In genomic region chr10:76493527-76493926, GRCm38 (mm10) we compare ENCODE assay signal across 22 mouse cellular contexts. TPM values are rescaled to one million over a fixed set of nuclear protein-coding genes. Genes with fewer than 3 reads are reported as not detected.
DNase-seq lines count a peak whose midpoint lies in the region; ATAC-seq lines count a peak whose summit lies in the region.
"Had no signal": no experiment of that assay in that cellular context is flagged by ENCODE, and none has a peak within 500 bp of the region (broad histone marks: within the 10 kb centered on the region; RNA-seq: fewer than 3 reads in every experiment).

No protein-coding gene starts in this region.

- peaks cover 93% of the 10 kb centered on the region for H3K36me3 ChIP-seq in megakaryocyte, embryonic 14.5 days (replicated peaks; ENCODE audit: low read length)
- H3K36me3 ChIP-seq in liver, embryonic 13.5 days, result peaks cover 87% of the 10 kb centered on the region
- peaks cover 95% of the 10 kb centered on the region for H3K36me3 ChIP-seq in hindbrain, embryonic 10.5 days

- WGBS in liver, embryonic 13.5 days (ENCODE audit: insufficient replicate concordance), result 53% methylated on average over 1 of the region's 1 CpGs
- WGBS in hindbrain, embryonic 10.5 days, result 84% methylated on average over 1 of the region's 1 CpGs

- no peaks in the 10 kb centered on the region for H3K9me3 ChIP-seq in megakaryocyte, embryonic 14.5 days
- H3K9me3 ChIP-seq in liver, embryonic 13.5 days (replicated peaks), result no peaks in the 10 kb centered on the region
- no peaks in the 10 kb centered on the region for H3K9me3 ChIP-seq in hindbrain, embryonic 10.5 days
- H3K9me3 ChIP-seq: heart, embryonic 13.5 days; midbrain, embryonic 15.5 days had no signal

- H3K27ac ChIP-seq in liver, embryonic 13.5 days, result no peak overlapping the region
- H3K27ac ChIP-seq in hindbrain, embryonic 10.5 days, result no peak overlapping the region
- H3K27ac ChIP-seq: heart, embryonic 13.5 days; kidney, postnatal 0 days; midbrain, embryonic 15.5 days had no signal

- no peak overlapping the region for H3K9ac ChIP-seq in liver, embryonic 13.5 days
- H3K9ac ChIP-seq: forebrain, postnatal 0 days; heart, embryonic 13.5 days; midbrain, embryonic 15.5 days had no signal

- intact Hi-C loops in gastrocnemius, postnatal 14 days (cut with DNase I; ENCODE audit: low total_unique reads), result no loop called here

- ATAC-seq in megakaryocyte, adult 5-6 weeks (ENCODE audit: poor library complexity, severe bottlenecking), result no peak
- peak; percentile 84 for ATAC-seq in liver, embryonic 13.5 days (ENCODE audit: low read depth)
- ATAC-seq: forebrain, postnatal 0 days; midbrain, embryonic 15.5 days had no signal

- no peak overlapping the region for H3K4me2 ChIP-seq in liver, embryonic 13.5 days
- H3K4me2 ChIP-seq: heart, embryonic 13.5 days; midbrain, embryonic 15.5 days had no signal

- H3K4me1 ChIP-seq in megakaryocyte, embryonic 14.5 days, result peaks cover 50% of the 10 kb centered on the region
- H3K4me1 ChIP-seq in liver, embryonic 13.5 days (replicated peaks), result peaks cover 31% of the 10 kb centered on the region
- H3K4me1 ChIP-seq in hindbrain, embryonic 10.5 days (replicated peaks), result no peaks in the 10 kb centered on the region
- H3K4me1 ChIP-seq: midbrain, embryonic 15.5 days had no signal

- no peaks in the 10 kb centered on the region for H3K27me3 ChIP-seq in megakaryocyte, embryonic 14.5 days (replicated peaks)
- no peaks in the 10 kb centered on the region for H3K27me3 ChIP-seq in liver, embryonic 13.5 days
- no peaks in the 10 kb centered on the region for H3K27me3 ChIP-seq in hindbrain, embryonic 10.5 days (ENCODE audit: insufficient read depth, poor library complexity, severe bottlenecking)
- H3K27me3 ChIP-seq: heart, embryonic 13.5 days; midbrain, embryonic 15.5 days had no signal

- peak; percentile 39 for DNase-seq in ZHBTc4 (ENCODE audit: low read depth, low spot score)
- DNase-seq in liver, embryonic 13.5 days, result peak; percentile 28
- no peak for DNase-seq in kidney, adult 8-10 months
- DNase-seq in gastrocnemius, postnatal 14 days, result no peak
- DNase-seq in hindbrain, embryonic 10.5 days (ENCODE audit: low spot score), result no peak
- DNase-seq: adrenal gland, postnatal 10 days; cerebellum, postnatal 10 days; forebrain, postnatal 0 days; gastrocnemius, postnatal 10 days; lung, postnatal 4 days; right cerebral cortex, postnatal 14 days; thymus, adult 18-20 months had no signal

- H3K4me3 ChIP-seq in megakaryocyte, embryonic 14.5 days (replicated peaks), result peak overlapping the region; percentile 8
- H3K4me3 ChIP-seq in liver, embryonic 13.5 days (replicated peaks), result no peak overlapping the region
- no peak overlapping the region for H3K4me3 ChIP-seq in hindbrain, embryonic 10.5 days
- H3K4me3 ChIP-seq: heart, embryonic 13.5 days; midbrain, embryonic 15.5 days had no signal

RNA-seq across cellular contexts. Expression of gene Ybey, which starts 24.6 kb away (rescaled TPM):
- 0.74 TPM in 1 of 2 replicates, not detected in the other for polyA plus RNA-seq in megakaryocyte, embryonic 14.5 days (2012; ENCODE audit: insufficient read depth, low replicate concordance)
- total RNA-seq in megakaryocyte, adult 5-6 weeks (2015), result 0.96 and 1.6 TPM in 2 replicates
- total RNA-seq in megakaryocyte, adult 5-6 weeks (2017), result 3.6 and 4.2 TPM in 2 replicates
- 3.3 and 4.2 TPM in 2 replicates for polyA plus RNA-seq in liver, embryonic 13.5 days (2015; fragmentation: Nextera tagmentation; extraction: Ambion mirVana)
- 1 to 10 TPM; 3.5 to 3.8 TPM for total RNA-seq in gastrocnemius, postnatal 14 days (2021)
- polyA plus RNA-seq in hindbrain, embryonic 10.5 days (2016; fragmentation: Nextera tagmentation; extraction: Ambion mirVana), result 8.7 and 10.1 TPM in 2 replicates

RNA-seq across cellular contexts. Expression of gene Mcm3ap, which starts 24.8 kb away (rescaled TPM):
- 4.7 and 33.6 TPM in 2 replicates for polyA plus RNA-seq in megakaryocyte, embryonic 14.5 days (2012; ENCODE audit: insufficient read depth, low replicate concordance)
- total RNA-seq in megakaryocyte, adult 5-6 weeks (2015), result 41.9 and 51.0 TPM in 2 replicates
- 51.5 and 56.8 TPM in 2 replicates for total RNA-seq in megakaryocyte, adult 5-6 weeks (2017)
- polyA plus RNA-seq in liver, embryonic 13.5 days (2015; fragmentation: Nextera tagmentation; extraction: Ambion mirVana), result 25.2 and 26.5 TPM in 2 replicates
- 10 to 100 TPM; 21.4 to 22.2 TPM for total RNA-seq in gastrocnemius, postnatal 14 days (2021)
- polyA plus RNA-seq in hindbrain, embryonic 10.5 days (2016; fragmentation: Nextera tagmentation; extraction: Ambion mirVana), result 72.0 and 74.4 TPM in 2 replicates

RNA-seq across cellular contexts. Expression of gene Lss, which starts 37.9 kb away (rescaled TPM):
- polyA plus RNA-seq in megakaryocyte, embryonic 14.5 days (2012; ENCODE audit: insufficient read depth, low replicate concordance), result 13.1 and 30.8 TPM in 2 replicates
- total RNA-seq in megakaryocyte, adult 5-6 weeks (2015), result 0.98 and 2.1 TPM in 2 replicates
- 1.7 and 2.5 TPM in 2 replicates for total RNA-seq in megakaryocyte, adult 5-6 weeks (2017)
- 40.5 and 49.3 TPM in 2 replicates for polyA plus RNA-seq in liver, embryonic 13.5 days (2015; fragmentation: Nextera tagmentation; extraction: Ambion mirVana)
- 1 to 10 TPM; 4.5 to 6.9 TPM for total RNA-seq in gastrocnemius, postnatal 14 days (2021)
- 56.1 and 60.3 TPM in 2 replicates for polyA plus RNA-seq in hindbrain, embryonic 10.5 days (2016; fragmentation: Nextera tagmentation; extraction: Ambion mirVana)

RNA-seq across cellular contexts. Expression of gene 2610028H24Rik, which starts 44.6 kb away (rescaled TPM):
- polyA plus RNA-seq in megakaryocyte, embryonic 14.5 days (2012; ENCODE audit: insufficient read depth, low replicate concordance), result not detected in 2 replicates
- total RNA-seq in megakaryocyte, adult 5-6 weeks (2015), result not detected in 2 replicates
- total RNA-seq in megakaryocyte, adult 5-6 weeks (2017), result not detected in 2 replicates
- not detected in 2 replicates for polyA plus RNA-seq in liver, embryonic 13.5 days (2015; fragmentation: Nextera tagmentation; extraction: Ambion mirVana)
- total RNA-seq in gastrocnemius, postnatal 14 days (2021), result under 1 TPM; 0.31 to 0.45 TPM
- not detected in 2 replicates for polyA plus RNA-seq in hindbrain, embryonic 10.5 days (2016; fragmentation: Nextera tagmentation; extraction: Ambion mirVana)
- total RNA-seq: adrenal gland, postnatal 10 days; forebrain, postnatal 0 days; hematopoietic stem cell, adult 5-6 weeks; left cerebral cortex, postnatal 25 days; liver, adult 2 months had no signal
- polyA plus RNA-seq: embryonic facial prominence, embryonic 11.5 days; heart, embryonic 13.5 days; intestine, embryonic 14.5 days; kidney, postnatal 0 days; liver, adult 2 months; midbrain, embryonic 15.5 days had no signal

RNA-seq across cellular contexts. Expression of gene Pcnt, which starts 50.9 kb away (rescaled TPM):
- polyA plus RNA-seq in megakaryocyte, embryonic 14.5 days (2012; ENCODE audit: insufficient read depth, low replicate concordance), result 32.3 and 41.3 TPM in 2 replicates
- total RNA-seq in megakaryocyte, adult 5-6 weeks (2015), result 24.2 and 27.3 TPM in 2 replicates
- 44.1 and 53.4 TPM in 2 replicates for total RNA-seq in megakaryocyte, adult 5-6 weeks (2017)
- 8.3 and 9.5 TPM in 2 replicates for polyA plus RNA-seq in liver, embryonic 13.5 days (2015; fragmentation: Nextera tagmentation; extraction: Ambion mirVana)
- total RNA-seq in gastrocnemius, postnatal 14 days (2021), result 10 to 100 TPM; 50.6 to 71.3 TPM
- 15.8 and 24.4 TPM in 2 replicates for polyA plus RNA-seq in hindbrain, embryonic 10.5 days (2016; fragmentation: Nextera tagmentation; extraction: Ambion mirVana)

Comparison
In these comparisons a context has a peak if more than half of its experiments do, and no peak if none do; other contexts are left out.
1. DNase-seq: peak in ZHBTc4 (single experiment) and liver, embryonic 13.5 days (single experiment); none in kidney, adult 8-10 months (0 of 2), gastrocnemius, postnatal 14 days (single experiment) and hindbrain, embryonic 10.5 days (single experiment).